Mouse (Mus musculus): Measurements from ENCODE around the gene Arhgap29. TPM values are rescaled to one million over a fixed set of nuclear protein-coding genes. Genes with fewer than 3 reads are reported as not detected.

Gene Arhgap29
- polyA plus RNA-seq, 1 experiment from 2014 or later = 38.5 TPM

DNA sequence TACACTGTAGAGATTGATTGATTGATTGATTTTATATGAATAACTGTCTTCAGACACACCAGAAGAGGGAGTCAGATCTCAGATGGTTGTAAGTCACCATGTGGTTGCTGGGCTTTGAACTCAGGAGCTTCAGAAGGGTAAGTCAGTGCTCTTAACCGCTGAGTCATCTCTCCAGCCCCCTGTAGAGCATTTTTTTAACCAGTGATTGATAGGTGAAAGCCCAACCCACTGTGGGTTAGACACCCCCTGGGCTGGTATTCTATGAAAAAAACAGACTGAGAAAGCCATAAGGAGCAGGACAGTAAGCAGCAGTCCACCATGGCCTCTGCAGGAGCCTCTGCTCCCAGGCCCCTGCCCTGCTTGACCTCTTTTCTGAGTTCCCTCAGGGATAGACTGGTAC, 12.7 kb upstream of the Arhgap29 start:
- Histone ChIP-seq H3K9ac (ENCODE audit: low read depth, low read length) (no peak overlapping the region), H3K36me3 (ENCODE audit: insufficient read depth, low read length) (no peaks in the 10 kb centered on the region), H3K4me1 (replicated peaks; ENCODE audit: insufficient read depth, low read length) (no peaks in the 10 kb centered on the region), H3K27ac (no peak overlapping the region), H3K4me2 (ENCODE audit: low read length) (no peak overlapping the region), H3K4me3 (replicated peaks; ENCODE audit: low read depth, low read length) (no peak overlapping the region), H3K9me3 (replicated peaks; ENCODE audit: low read length) (no peaks in the 10 kb centered on the region), H3K27me3 (ENCODE audit: insufficient read depth, low read length) (no peaks in the 10 kb centered on the region)
- DNase-seq (ENCODE audit: low spot score) (no peak), ATAC-seq (replicated peaks; ENCODE audit: low FRiP score, low read depth) (no peak)
- TF ChIP-seq CTCF (IDR thresholded peaks at IDR 0.05; ENCODE audit: low read depth) = no peak
- WGBS = 96% methylated on average over 1 of the region's 1 CpGs

- Histone ChIP-seq H3K4me2 (ENCODE audit: low read length) (no peak overlapping the region), H3K4me1 (replicated peaks; ENCODE audit: insufficient read depth, low read length) (no peaks in the 10 kb centered on the region), H3K36me3 (ENCODE audit: insufficient read depth, low read length) (no peaks in the 10 kb centered on the region), H3K9ac (ENCODE audit: low read depth, low read length) (no peak overlapping the region), H3K9me3 (replicated peaks; ENCODE audit: low read length) (no peaks in the 10 kb centered on the region), H3K27ac (no peak overlapping the region), H3K4me3 (replicated peaks; ENCODE audit: low read depth, low read length) (no peak overlapping the region), H3K27me3 (ENCODE audit: insufficient read depth, low read length) (no peaks in the 10 kb centered on the region)
- 79% methylated on average over 8 of the region's 8 CpGs for WGBS
- DNase-seq (ENCODE audit: low spot score) (no peak), ATAC-seq (replicated peaks; ENCODE audit: low FRiP score, low read depth) (no peak)
- no peak for TF ChIP-seq CTCF (IDR thresholded peaks at IDR 0.05; ENCODE audit: low read depth)
Observed at GRCm38 (mm10) chr3:121940094-121940889, 12.0 kb upstream of the Arhgap29 start.

DNA sequence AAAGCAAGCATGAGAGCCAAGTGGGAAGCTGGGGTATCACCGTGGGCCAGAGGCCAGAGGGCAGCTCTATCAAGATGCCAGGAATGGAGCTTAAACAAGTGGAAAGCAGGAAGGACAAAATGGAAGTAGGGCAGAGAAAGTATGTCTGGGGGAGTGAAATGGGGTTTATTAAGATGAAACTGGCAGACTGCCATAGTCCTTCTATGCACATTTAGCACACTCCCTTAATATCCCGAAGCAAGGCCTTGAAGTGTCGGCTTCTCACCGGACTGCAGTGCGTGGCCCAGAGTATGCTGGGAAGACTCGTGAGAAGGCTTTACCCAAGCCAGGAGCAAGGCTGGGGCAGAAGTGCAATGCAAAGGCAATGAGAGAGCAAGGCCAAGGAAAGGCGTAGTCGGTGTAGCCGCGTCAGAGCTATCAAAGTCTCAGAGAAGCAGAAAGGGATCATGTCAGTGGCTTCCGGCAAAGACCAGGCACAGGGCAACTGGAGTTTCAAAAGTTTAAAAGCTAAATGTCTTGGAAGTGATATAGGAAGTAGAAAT, 11.1 kb upstream of the Arhgap29 start:
- Histone ChIP-seq H3K9me3 (replicated peaks; ENCODE audit: low read length) (no peaks in the 10 kb centered on the region), H3K4me1 (replicated peaks; ENCODE audit: insufficient read depth, low read length) (no peaks in the 10 kb centered on the region), H3K4me3 (replicated peaks; ENCODE audit: low read depth, low read length) (no peak overlapping the region), H3K4me2 (ENCODE audit: low read length) (no peak overlapping the region), H3K27ac (no peak overlapping the region), H3K9ac (ENCODE audit: low read depth, low read length) (no peak overlapping the region), H3K27me3 (ENCODE audit: insufficient read depth, low read length) (no peaks in the 10 kb centered on the region), H3K36me3 (ENCODE audit: insufficient read depth, low read length) (no peaks in the 10 kb centered on the region)
- 81% methylated on average over 11 of the region's 11 CpGs for WGBS
- DNase-seq (ENCODE audit: low spot score) (no peak), ATAC-seq (replicated peaks; ENCODE audit: low FRiP score, low read depth) (no peak)
- no peak for TF ChIP-seq CTCF (IDR thresholded peaks at IDR 0.05; ENCODE audit: low read depth)

DNA sequence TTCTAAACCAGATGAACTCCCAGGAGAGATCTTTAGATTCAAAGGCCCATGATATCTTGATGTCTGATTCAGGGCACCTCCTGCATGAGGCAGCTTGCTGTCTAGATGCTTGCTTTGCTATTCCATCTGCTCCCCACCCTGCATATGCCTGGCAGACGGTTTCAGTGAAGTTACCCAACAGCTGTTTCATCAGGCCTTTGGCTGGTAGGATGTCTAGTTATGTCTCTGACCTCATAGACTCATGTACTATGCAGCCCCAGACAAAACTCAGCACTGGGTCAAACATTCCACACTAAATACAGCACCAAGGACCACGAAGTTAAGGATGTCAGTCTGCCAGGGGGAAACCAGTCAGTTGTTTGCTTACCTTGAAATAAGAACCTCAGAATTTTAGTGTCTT, 6.4 kb upstream of the Arhgap29 start:
- Histone ChIP-seq H3K27me3 (ENCODE audit: insufficient read depth, low read length) (no peaks in the 10 kb centered on the region), H3K36me3 (ENCODE audit: insufficient read depth, low read length) (no peaks in the 10 kb centered on the region), H3K4me1 (replicated peaks; ENCODE audit: insufficient read depth, low read length) (no peaks in the 10 kb centered on the region), H3K9me3 (replicated peaks; ENCODE audit: low read length) (no peaks in the 10 kb centered on the region), H3K9ac (ENCODE audit: low read depth, low read length) (no peak overlapping the region), H3K27ac (no peak overlapping the region), H3K4me2 (ENCODE audit: low read length) (no peak overlapping the region), H3K4me3 (replicated peaks; ENCODE audit: low read depth, low read length) (no peak overlapping the region)
- DNase-seq (ENCODE audit: low spot score) (no peak), ATAC-seq (replicated peaks; ENCODE audit: low FRiP score, low read depth) (no peak)
- 55% methylated on average over 2 of the region's 2 CpGs for WGBS
- no peak for TF ChIP-seq CTCF (IDR thresholded peaks at IDR 0.05; ENCODE audit: low read depth)

DNA sequence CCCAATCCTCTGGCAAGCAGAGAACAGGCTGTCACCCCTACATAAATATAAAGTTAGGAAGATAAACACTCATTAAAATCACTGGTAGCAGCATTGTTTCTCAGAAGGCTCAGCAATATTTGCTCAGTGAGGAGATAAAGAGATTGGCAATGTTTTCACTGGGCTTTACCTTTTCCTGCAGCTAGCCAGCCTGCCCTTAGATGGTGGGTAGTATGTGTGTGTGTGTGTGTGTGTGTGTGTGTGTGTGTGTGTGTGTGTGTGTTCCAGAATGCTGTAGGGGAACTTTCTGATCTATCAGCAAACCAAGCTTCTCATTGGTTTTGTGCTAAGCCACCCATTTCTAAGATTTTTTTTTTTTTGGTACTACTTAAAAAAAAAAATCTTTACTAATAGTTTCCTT, 5.6 kb upstream of the Arhgap29 start:
- H3K27ac ChIP-seq = no peak overlapping the region
- DNase-seq (ENCODE audit: low spot score) (no peak), ATAC-seq (replicated peaks; ENCODE audit: low FRiP score, low read depth) (no peak)
- no peaks in the 10 kb centered on the region for H3K27me3 ChIP-seq (ENCODE audit: insufficient read depth, low read length)
- no peak overlapping the region for H3K4me2 ChIP-seq (ENCODE audit: low read length)
- no peaks in the 10 kb centered on the region for H3K4me1 ChIP-seq (replicated peaks; ENCODE audit: insufficient read depth, low read length)
- no peaks in the 10 kb centered on the region for H3K36me3 ChIP-seq (ENCODE audit: insufficient read depth, low read length)
- no peak overlapping the region for H3K4me3 ChIP-seq (replicated peaks; ENCODE audit: low read depth, low read length)
- no peak overlapping the region for H3K9ac ChIP-seq (ENCODE audit: low read depth, low read length)
- H3K9me3 ChIP-seq (replicated peaks; ENCODE audit: low read length) = no peaks in the 10 kb centered on the region
- no peak for TF ChIP-seq CTCF (IDR thresholded peaks at IDR 0.05; ENCODE audit: low read depth)

GRCm38 (mm10) chr3:121950139-121950538, 2.2 kb upstream of the Arhgap29 start:
- Histone ChIP-seq H3K9ac (ENCODE audit: low read depth, low read length) (no peak overlapping the region), H3K27me3 (ENCODE audit: insufficient read depth, low read length) (no peaks in the 10 kb centered on the region), H3K9me3 (replicated peaks; ENCODE audit: low read length) (no peaks in the 10 kb centered on the region), H3K4me1 (replicated peaks; ENCODE audit: insufficient read depth, low read length) (no peaks in the 10 kb centered on the region), H3K36me3 (ENCODE audit: insufficient read depth, low read length) (no peaks in the 10 kb centered on the region), H3K27ac (no peak overlapping the region), H3K4me2 (ENCODE audit: low read length) (no peak overlapping the region), H3K4me3 (replicated peaks; ENCODE audit: low read depth, low read length) (no peak overlapping the region)
- no peak for DNase-seq (ENCODE audit: low spot score)
- TF ChIP-seq CTCF (IDR thresholded peaks at IDR 0.05; ENCODE audit: low read depth) = no peak
- WGBS = 57% methylated on average over 6 of the region's 6 CpGs
- ATAC-seq (replicated peaks; ENCODE audit: low FRiP score, low read depth) = no peak
